Mouse (Mus musculus) liver, embryonic 11.5 days (tissue): ENCODE data around the gene Frmd6. TPM values are rescaled to one million over a fixed set of nuclear protein-coding genes. Genes with fewer than 3 reads are reported as not detected.

Experiments
- ATAC-seq: fragments of 200-750 bp; cut with Nextera tagmentation; replicated peaks from 2 replicates; pipeline ENCODE4 v1.8.0; 2017; ENCODE audit warnings: moderate number of reproducible peaks, mild to moderate bottlenecking, moderate TSS enrichment, moderate library complexity; ENCODE audit not compliant: low FRiP score
- DNase-seq: peaks from one replicate; pipeline ENCODE4 v3.0.0-alpha.2; 2017; ENCODE audit warnings: low spot score
- H3K27ac ChIP-seq: fragments of 300-500 bp; sonication (generic); 2 replicates; pipeline ENCODE4 v1.5.1; 2014; ENCODE audit warnings: mild to moderate bottlenecking, low read depth, low read length, control low read depth
- H3K27me3 ChIP-seq: fragments of 300-500 bp; sonication (generic); replicated peaks from 2 replicates; pipeline ENCODE4 v1.6.1; 2014; ENCODE audit warnings: low read length, mixed read lengths; ENCODE audit not compliant: control insufficient read depth, insufficient read depth
- H3K36me3 ChIP-seq: fragments of 300-500 bp; sonication (generic); 2 replicates; pipeline ENCODE4 v1.6.1; 2014; ENCODE audit warnings: mild to moderate bottlenecking, low read length, moderate library complexity, mixed read lengths; ENCODE audit not compliant: control insufficient read depth, insufficient read depth
- H3K4me1 ChIP-seq: fragments of 300-500 bp; sonication (generic); replicated peaks from 2 replicates; pipeline ENCODE4 v1.6.1; 2014; ENCODE audit warnings: low read length, mixed read lengths; ENCODE audit not compliant: control insufficient read depth, insufficient read depth
- H3K4me2 ChIP-seq: fragments of 300-500 bp; sonication (generic); 2 replicates; pipeline ENCODE4 v1.6.1; 2014; ENCODE audit warnings: mild to moderate bottlenecking, control low read depth, moderate library complexity
- H3K4me3 ChIP-seq: fragments of 300-500 bp; sonication (generic); 2 replicates; pipeline ENCODE4 v1.5.1; 2014; ENCODE audit warnings: low read depth, low read length, control low read depth
- H3K9ac ChIP-seq: fragments of 300-500 bp; sonication (generic); 2 replicates; pipeline ENCODE4 v1.6.1; 2014; ENCODE audit warnings: low read depth, low read length, control low read depth
- H3K9me3 ChIP-seq: fragments of 300-500 bp; sonication (generic); 2 replicates; pipeline ENCODE4 v1.6.1; 2016; ENCODE audit warnings: low read length, inconsistent platforms, mixed read lengths; ENCODE audit not compliant: control insufficient read depth
- WGBS: fragments of 180-500 bp; shearing (Covaris S2); extraction: QIAGEN DNeasy Blood & Tissue Kit; methylation state at CpG from one replicate; pipeline ENCODE4 v1.1.7; 2014; 5-methylcytosine and 5-hydroxymethylcytosine counted together
- polyA plus RNA-seq: library from polyadenylated mRNA; unstranded; fragments of >200 nt; fragmentation: Nextera tagmentation; extraction: Ambion mirVana; gene quantifications from 2 replicates; pipeline ENCODE4 v1.2.1, GENCODE M21; 2014

Frmd6 gene
- polyA plus RNA-seq, 1 experiment from 2014 or later: 9.7 TPM

DNA sequence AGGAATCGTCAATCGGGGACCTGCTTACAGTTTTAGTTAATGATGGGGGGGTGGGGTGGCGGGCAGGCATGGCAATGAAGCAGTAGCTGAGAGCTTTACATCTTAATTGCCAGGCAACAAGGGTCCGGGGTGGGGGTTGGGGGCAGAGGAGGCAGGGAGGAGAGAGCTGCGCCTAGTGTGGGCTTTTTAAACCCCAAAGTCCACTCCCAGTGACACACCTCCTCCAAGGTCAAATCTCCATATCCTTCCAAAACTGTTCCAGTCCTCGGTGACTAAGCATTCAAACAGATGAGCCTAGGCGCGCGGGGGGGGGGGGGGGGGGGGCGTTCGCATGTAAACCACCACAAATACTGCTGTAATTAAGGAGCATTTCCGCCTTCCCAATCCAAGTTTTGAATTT lies 111.8 kb downstream of the Frmd6 start:
- WGBS: 29% methylated on average over 10 of the region's 12 CpGs
- H3K4me2 ChIP-seq: peak overlapping the region; percentile 81
- DNase-seq (peak; percentile 40), ATAC-seq (peak; percentile 16)
- no peaks in the 10 kb centered on the region for H3K4me1 ChIP-seq
- H3K27me3 ChIP-seq: no peaks in the 10 kb centered on the region
- H3K4me3 ChIP-seq: peak overlapping the region; percentile 85
- peak overlapping the region; percentile 94 for H3K27ac ChIP-seq
- H3K36me3 ChIP-seq: peaks cover 3% of the 10 kb centered on the region; the same call in 1 of the 2 replicates
- peak overlapping the region; percentile 88 for H3K9ac ChIP-seq
- no peaks in the 10 kb centered on the region; the same call in 1 of the 2 replicates for H3K9me3 ChIP-seq

DNA sequence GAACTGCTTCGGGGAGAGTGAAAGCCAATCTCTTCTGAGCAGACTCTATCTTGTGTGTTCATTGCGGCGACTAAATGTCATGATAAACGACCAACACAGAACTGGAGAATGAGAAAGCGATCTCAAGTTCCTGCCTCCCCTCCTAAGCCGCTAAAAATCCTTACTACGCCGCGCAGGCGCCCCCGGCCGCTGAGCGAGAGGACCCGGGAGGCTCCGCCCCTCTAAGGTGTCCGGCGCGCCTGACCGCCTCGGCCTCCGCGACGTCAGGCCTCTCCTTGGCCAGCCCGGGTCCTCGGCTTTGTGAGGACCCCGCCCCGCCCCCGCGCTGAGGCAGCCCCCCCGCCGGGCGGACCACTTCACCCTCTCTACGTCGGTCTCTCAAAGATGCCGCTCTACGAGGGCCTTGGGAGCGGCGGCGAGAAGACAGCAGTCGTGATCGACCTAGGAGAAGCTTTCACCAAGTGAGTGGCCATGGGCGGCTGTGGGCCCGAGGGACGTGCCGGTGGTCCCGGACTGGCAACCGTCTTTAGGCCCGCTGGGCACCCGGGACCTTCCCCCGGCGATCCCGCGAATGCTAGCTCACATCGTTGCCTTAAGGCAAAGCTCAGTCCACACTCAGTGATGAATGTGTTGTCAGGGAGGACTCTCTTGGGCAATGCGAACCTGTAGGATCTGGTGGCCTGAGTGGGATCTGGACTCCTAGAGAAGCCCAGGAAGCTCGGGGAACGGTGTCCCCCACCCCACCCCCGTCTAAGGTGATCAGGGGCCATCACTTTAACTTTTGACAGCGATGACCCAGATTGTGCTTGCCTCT lies 112.5 kb downstream of the Frmd6 start, which contains the start of gene Actr10:
Actr10 (plus strand) TSS at position 287 of the 814 bp plus-strand sequence.
- no peaks in the 10 kb centered on the region for H3K4me1 ChIP-seq
- no peaks in the 10 kb centered on the region for H3K27me3 ChIP-seq
- H3K36me3 ChIP-seq: peaks cover 3% of the 10 kb centered on the region; the same call in 1 of the 2 replicates
- peak within 1 kb of the TSS; percentile 94 for H3K27ac ChIP-seq
- H3K9ac ChIP-seq: peak within 1 kb of the TSS; percentile 88
- H3K4me2 ChIP-seq: peak within 1 kb of the TSS; percentile 81
- DNase-seq (peak; percentile 95), ATAC-seq (peak; percentile 95)
- WGBS: 1% methylated on average over 59 of the region's 59 CpGs
- no peaks in the 10 kb centered on the region; the same call in 1 of the 2 replicates for H3K9me3 ChIP-seq
- peak within 1 kb of the TSS; percentile 85 for H3K4me3 ChIP-seq

DNA sequence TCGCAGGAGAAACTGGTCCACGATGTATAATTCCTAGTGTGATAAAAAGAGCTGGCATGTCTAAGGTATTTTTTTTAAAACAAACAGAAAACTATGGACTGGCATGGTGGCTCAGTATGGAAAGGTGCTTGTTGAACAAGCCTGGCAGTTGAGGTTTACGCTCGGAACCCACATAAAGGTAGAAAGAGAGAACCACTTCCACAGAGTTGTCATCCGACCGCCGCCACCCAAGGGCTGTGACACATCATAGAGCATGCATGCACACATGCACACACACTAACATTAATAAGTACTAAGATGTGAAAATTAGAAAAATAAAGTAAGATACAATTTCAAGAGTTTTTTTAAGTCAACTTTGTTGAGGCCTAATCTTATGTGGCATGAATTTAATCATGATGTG lies 115.5 kb downstream of the Frmd6 start:
- WGBS: 94% methylated on average over 7 of the region's 7 CpGs
- H3K9ac ChIP-seq: no peak overlapping the region
- H3K36me3 ChIP-seq: peaks cover 9% of the 10 kb centered on the region; the same call in 1 of the 2 replicates
- no peak for DNase-seq
- no peaks in the 10 kb centered on the region; the same call in 1 of the 2 replicates for H3K9me3 ChIP-seq
- H3K27me3 ChIP-seq: no peaks in the 10 kb centered on the region
- no peak for ATAC-seq
- no peak overlapping the region for H3K4me2 ChIP-seq
- H3K4me3 ChIP-seq: no peak overlapping the region
- H3K4me1 ChIP-seq: no peaks in the 10 kb centered on the region
- H3K27ac ChIP-seq: no peak overlapping the region

DNA sequence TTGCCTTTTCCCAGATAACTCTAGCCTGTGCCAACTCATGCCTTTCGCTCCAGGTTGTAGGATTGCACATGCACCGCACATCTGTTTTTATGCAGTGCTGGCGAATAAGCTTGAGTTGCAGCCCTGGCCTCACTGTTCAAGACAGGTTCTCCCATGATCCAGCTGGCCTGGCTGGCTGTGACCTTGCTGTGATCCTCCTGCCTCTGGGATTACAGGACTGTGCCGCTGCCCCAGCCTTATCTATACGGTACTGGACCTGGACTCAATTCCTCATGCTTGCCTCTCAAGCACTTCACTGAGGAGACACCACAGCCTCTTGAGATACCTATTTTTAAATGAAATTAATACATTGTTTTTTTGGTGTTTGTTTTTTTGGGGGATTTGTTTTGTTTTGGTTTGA lies 118.9 kb downstream of the Frmd6 start:
- H3K36me3 ChIP-seq: peaks cover 13% of the 10 kb centered on the region; the same call in 1 of the 2 replicates
- H3K27me3 ChIP-seq: no peaks in the 10 kb centered on the region
- H3K4me3 ChIP-seq: no peak overlapping the region
- no peak for ATAC-seq
- no peaks in the 10 kb centered on the region for H3K4me1 ChIP-seq
- H3K9ac ChIP-seq: no peak overlapping the region
- H3K4me2 ChIP-seq: no peak overlapping the region
- no peak overlapping the region for H3K27ac ChIP-seq
- 88% methylated on average over 5 of the region's 5 CpGs for WGBS
- no peak for DNase-seq
- H3K9me3 ChIP-seq: no peaks in the 10 kb centered on the region

DNA sequence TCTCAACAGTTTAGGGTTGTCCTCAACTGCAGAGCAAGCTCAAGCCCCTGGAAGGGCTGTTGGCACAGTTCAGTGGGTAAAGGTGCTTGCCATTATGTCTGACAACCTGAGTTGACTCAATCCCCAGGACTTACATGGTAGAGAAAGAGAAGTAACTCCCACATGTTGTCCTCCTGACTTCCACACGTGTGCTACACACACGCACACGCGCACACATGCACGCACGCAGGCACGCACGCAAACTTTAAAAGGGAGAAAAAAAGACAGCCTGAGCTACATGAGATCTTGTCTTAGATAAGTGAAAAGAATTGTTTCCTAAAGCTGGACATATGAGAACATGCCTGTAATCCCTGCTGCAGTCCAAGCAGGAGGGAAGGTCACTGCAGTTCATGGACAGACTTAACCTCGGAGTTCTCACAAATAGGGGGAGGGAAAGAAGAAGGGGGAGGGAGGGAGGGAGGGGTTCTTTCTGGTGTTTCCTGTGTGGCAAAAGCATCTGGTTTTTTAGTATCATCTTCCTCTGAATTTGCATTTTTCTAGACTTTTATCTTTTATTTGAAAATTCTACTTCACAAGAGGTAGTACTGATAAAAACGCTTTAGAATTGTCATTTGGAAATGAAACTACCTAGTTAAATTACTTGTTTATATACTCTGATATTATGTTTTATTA lies 121.4 kb downstream of the Frmd6 start:
- H3K9ac ChIP-seq: no peak overlapping the region
- H3K36me3 ChIP-seq: peaks cover 11% of the 10 kb centered on the region; the same call in 1 of the 2 replicates
- DNase-seq: no peak
- ATAC-seq: no peak
- no peak overlapping the region for H3K27ac ChIP-seq
- H3K27me3 ChIP-seq: no peaks in the 10 kb centered on the region
- H3K9me3 ChIP-seq: no peaks in the 10 kb centered on the region
- H3K4me2 ChIP-seq: no peak overlapping the region
- no peak overlapping the region for H3K4me3 ChIP-seq
- H3K4me1 ChIP-seq: no peaks in the 10 kb centered on the region
- WGBS: 91% methylated on average over 10 of the region's 10 CpGs

Other genes starting within 250 kb of the Frmd6 start
- gene Actr10, start 112.3 kb downstream of the Frmd6 start, polyA plus RNA-seq: 197 and 201 TPM in 2 replicates
- 602 and 638 TPM in 2 replicates for gene Psma3, start 149.1 kb downstream of the Frmd6 start, polyA plus RNA-seq
- gene Arid4a, start 190.5 kb downstream of the Frmd6 start, polyA plus RNA-seq: 31.6 and 32.5 TPM in 2 replicates